Mouse (Mus musculus): ENCODE results near the gene Muc4. TPM values are rescaled to one million over a fixed set of nuclear protein-coding genes. Genes with fewer than 3 reads are reported as not detected.

The Muc4 gene
- total RNA-seq, 1 experiment from 2014 or later = 11.8 TPM

- ATAC-seq (ENCODE audit: extremely low read depth, insufficient number of reproducible peaks, low FRiP score, poor library complexity, severe bottlenecking) = no peak
Observed at GRCm38 (mm10) chr16:32723767-32724166, 11.9 kb upstream of the Muc4 start.

- ATAC-seq (ENCODE audit: extremely low read depth, insufficient number of reproducible peaks, low FRiP score, poor library complexity, severe bottlenecking) = no peak
Observed at GRCm38 (mm10) chr16:32724259-32724658, 11.4 kb upstream of the Muc4 start.

- no peak for ATAC-seq (ENCODE audit: extremely low read depth, insufficient number of reproducible peaks, low FRiP score, poor library complexity, severe bottlenecking)
Observed at GRCm38 (mm10) chr16:32726501-32726900, 9.2 kb upstream of the Muc4 start.

- ATAC-seq (ENCODE audit: extremely low read depth, insufficient number of reproducible peaks, low FRiP score, poor library complexity, severe bottlenecking) = no peak
Observed at GRCm38 (mm10) chr16:32728240-32728639, 7.4 kb upstream of the Muc4 start.

GRCm38 (mm10) chr16:32728730-32729129, 7.0 kb upstream of the Muc4 start:
- ATAC-seq (ENCODE audit: extremely low read depth, insufficient number of reproducible peaks, low FRiP score, poor library complexity, severe bottlenecking) = no peak

- no peak for ATAC-seq (ENCODE audit: extremely low read depth, insufficient number of reproducible peaks, low FRiP score, poor library complexity, severe bottlenecking)
Observed at GRCm38 (mm10) chr16:32733213-32733612, 2.5 kb upstream of the Muc4 start.

- no peak for ATAC-seq (ENCODE audit: extremely low read depth, insufficient number of reproducible peaks, low FRiP score, poor library complexity, severe bottlenecking)
Observed at GRCm38 (mm10) chr16:32736022-32736421, 336 bp downstream of the Muc4 start.

GRCm38 (mm10) chr16:32740003-32740663, 4.4 kb downstream of the Muc4 start:
- no peak for ATAC-seq (ENCODE audit: extremely low read depth, insufficient number of reproducible peaks, low FRiP score, poor library complexity, severe bottlenecking)

- no peak for ATAC-seq (ENCODE audit: extremely low read depth, insufficient number of reproducible peaks, low FRiP score, poor library complexity, severe bottlenecking)
Observed at GRCm38 (mm10) chr16:32741366-32741765, 5.7 kb downstream of the Muc4 start.

GRCm38 (mm10) chr16:32742712-32743111, 7.0 kb downstream of the Muc4 start:
- ATAC-seq (ENCODE audit: extremely low read depth, insufficient number of reproducible peaks, low FRiP score, poor library complexity, severe bottlenecking) = no peak

- no peak for ATAC-seq (ENCODE audit: extremely low read depth, insufficient number of reproducible peaks, low FRiP score, poor library complexity, severe bottlenecking)
Observed at GRCm38 (mm10) chr16:32745852-32746251, 10.2 kb downstream of the Muc4 start.

- ATAC-seq (ENCODE audit: extremely low read depth, insufficient number of reproducible peaks, low FRiP score, poor library complexity, severe bottlenecking) = no peak
Observed at GRCm38 (mm10) chr16:32750242-32751127, 14.8 kb downstream of the Muc4 start.

- ATAC-seq (ENCODE audit: extremely low read depth, insufficient number of reproducible peaks, low FRiP score, poor library complexity, severe bottlenecking) = no peak
Observed at GRCm38 (mm10) chr16:32764550-32764949, 28.9 kb downstream of the Muc4 start.

- ATAC-seq (ENCODE audit: extremely low read depth, insufficient number of reproducible peaks, low FRiP score, poor library complexity, severe bottlenecking) = no peak
Observed at GRCm38 (mm10) chr16:32764961-32765360, 29.3 kb downstream of the Muc4 start.

- ATAC-seq (ENCODE audit: extremely low read depth, insufficient number of reproducible peaks, low FRiP score, poor library complexity, severe bottlenecking) = no peak
Observed at GRCm38 (mm10) chr16:32766904-32767303, 31.2 kb downstream of the Muc4 start.

GRCm38 (mm10) chr16:32776676-32777075, 41.0 kb downstream of the Muc4 start:
- ATAC-seq (ENCODE audit: extremely low read depth, insufficient number of reproducible peaks, low FRiP score, poor library complexity, severe bottlenecking) = no peak

- no peak for ATAC-seq (ENCODE audit: extremely low read depth, insufficient number of reproducible peaks, low FRiP score, poor library complexity, severe bottlenecking)
Observed at GRCm38 (mm10) chr16:32778956-32779355, 43.3 kb downstream of the Muc4 start.

- ATAC-seq (ENCODE audit: extremely low read depth, insufficient number of reproducible peaks, low FRiP score, poor library complexity, severe bottlenecking) = no peak
Observed at GRCm38 (mm10) chr16:32783324-32784062, 47.8 kb downstream of the Muc4 start.

GRCm38 (mm10) chr16:32784840-32785239, 49.2 kb downstream of the Muc4 start:
- ATAC-seq (ENCODE audit: extremely low read depth, insufficient number of reproducible peaks, low FRiP score, poor library complexity, severe bottlenecking) = no peak

- ATAC-seq (ENCODE audit: extremely low read depth, insufficient number of reproducible peaks, low FRiP score, poor library complexity, severe bottlenecking) = no peak
Observed at GRCm38 (mm10) chr16:32790056-32790455, 54.4 kb downstream of the Muc4 start.

Measured in neutrophil, adult 5-6 weeks (primary cell).